Mouse (Mus musculus) heart, adult 2 months (tissue): ENCODE data around the gene Samd4b. TPM values are rescaled to one million over a fixed set of nuclear protein-coding genes. Genes with fewer than 3 reads are reported as not detected.

Experiments used
- DNase-seq, 2 experiments: peaks; one replicate each; pipeline ENCODE4 v3.0.0; 2021
- H3K27ac ChIP-seq: fragments of 200-600 bp; 2 replicates; pipeline ENCODE4 v1.8.1; 2022
- H3K27me3 ChIP-seq: fragments of 200-500 bp; 2 replicates; pipeline ENCODE4 v1.6.1; 2012; ENCODE audit warnings: mild to moderate bottlenecking, low read length, inconsistent platforms, mixed read lengths; ENCODE audit not compliant: control insufficient read depth, insufficient read depth
- H3K36me3 ChIP-seq: fragments of 200-500 bp; 2 replicates; pipeline ENCODE4 v1.6.1; 2012; ENCODE audit warnings: low read length, inconsistent platforms; ENCODE audit not compliant: control insufficient read depth, insufficient read depth
- H3K4me1 ChIP-seq: fragments of 200-500 bp; 2 replicates; pipeline ENCODE4 v1.6.1; 2011; ENCODE audit warnings: low read length; ENCODE audit not compliant: control insufficient read depth, insufficient read depth
- H3K4me3 ChIP-seq: fragments of 200-600 bp; 2 replicates; pipeline ENCODE4 v1.8.1; 2022
- H3K79me2 ChIP-seq: fragments of 200-500 bp; replicated peaks from 2 replicates; pipeline ENCODE4 v1.6.1; 2012; ENCODE audit warnings: mild to moderate bottlenecking, inconsistent platforms, low read length, moderate library complexity, mixed read lengths; ENCODE audit not compliant: control insufficient read depth, insufficient read depth
- H3K9ac ChIP-seq: fragments of 200-500 bp; 2 replicates; pipeline ENCODE4 v1.6.1; 2012; ENCODE audit warnings: low read depth, mild to moderate bottlenecking, control low read depth, inconsistent platforms, low read length, mixed read lengths
- CTCF ChIP-seq: fragments of 200-600 bp; IDR thresholded peaks from 2 replicates; pipeline ENCODE4 v1.8.1; 2022; ENCODE audit warnings: antibody characterized with exemption, mild to moderate bottlenecking, moderate library complexity
- EP300 ChIP-seq: fragments of 200-500 bp; IDR thresholded peaks from 2 replicates; pipeline ENCODE4 v1.6.1; 2011; ENCODE audit warnings: low read depth, low read length, control low read depth; ENCODE audit not compliant: insufficient read depth
- POLR2A ChIP-seq: fragments of 200-500 bp; IDR thresholded peaks from 2 replicates; pipeline ENCODE4 v1.6.1; 2011; ENCODE audit warnings: mild to moderate bottlenecking, low read depth, low read length, control low read depth; ENCODE audit not compliant: insufficient read depth
- WGBS: fragments of 180-500 bp; shearing (Covaris S2); methylation state at CpG from one replicate; pipeline ENCODE4 v1.1.7; 2018; 5-methylcytosine and 5-hydroxymethylcytosine counted together
- intact Hi-C: fragments of 180-260 bp; cut with DNase I; formaldehyde crosslinking; loops from one replicate; pipeline ENCODE4 v1.15.1; 2025
- microRNA-seq, 2 experiments: library from miRNA; unstranded; fragments of <30 nt; microRNA quantifications; one replicate each; pipeline ENCODE4 v1.2.0; 2021
- polyA plus RNA-seq: library from polyadenylated mRNA; depleted of rRNA; stranded (reverse); fragments of >200 nt; gene quantifications from 2 replicates; pipeline ENCODE4 v1.2.3, GENCODE M21; 2012; rRNA removed
- total RNA-seq, 2 experiments: library from RNA; stranded (reverse); gene quantifications; 2 replicates each; pipeline ENCODE4 v1.2.3; 2021

Samd4b gene
- total and polyA plus RNA-seq, 3 experiments, result 21.9 to 46.1 (median 22.4) TPM

DNA sequence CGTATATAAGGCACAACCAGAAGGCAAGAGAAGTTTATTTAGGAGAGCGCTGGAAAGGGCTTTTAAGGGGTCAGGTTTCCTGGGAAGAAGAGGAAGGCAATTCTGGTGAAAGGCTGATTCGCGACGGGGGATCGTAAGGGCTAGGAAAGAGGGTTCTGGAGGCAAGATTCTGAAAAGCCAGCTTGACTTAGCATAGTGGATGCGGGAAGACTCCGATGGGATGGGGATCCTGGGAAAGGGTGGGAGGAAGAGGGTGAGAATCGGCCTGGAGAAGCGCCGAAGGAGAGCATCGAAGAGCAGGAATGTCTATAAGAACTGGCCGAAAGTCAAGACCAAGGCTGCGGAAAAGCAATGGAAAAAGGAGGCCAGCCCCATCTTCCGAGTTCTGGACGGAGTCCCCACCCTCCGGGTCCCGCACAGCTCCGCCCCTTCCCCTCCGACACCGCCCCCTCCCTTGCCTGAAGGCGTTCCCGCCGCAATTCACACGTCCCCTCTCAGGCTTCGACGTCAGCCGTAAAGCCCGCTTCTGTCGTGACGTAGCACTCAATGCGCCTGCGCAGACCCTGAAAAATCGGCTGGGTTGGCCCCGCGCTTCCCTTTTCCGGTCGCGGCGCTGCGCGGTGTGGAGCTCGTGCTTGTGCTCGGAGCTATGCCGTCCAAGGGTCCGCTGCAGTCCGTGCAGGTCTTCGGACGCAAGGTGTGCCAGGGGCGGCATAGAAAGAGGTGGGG is 247.6 kb downstream of the Samd4b start, which contains the start of gene Rps16:
TSS of gene Rps16 (plus strand) at position 498 of the 729 bp plus-strand sequence.
- peak within 1 kb of the TSS; percentile 72 for H3K4me3 ChIP-seq
- H3K27me3 ChIP-seq, result no peaks in the 10 kb centered on the region
- peak; percentile 97 to 99 for DNase-seq
- peaks cover 5% of the 10 kb centered on the region; the same call in 1 of the 2 replicates for H3K36me3 ChIP-seq
- peak within 1 kb of the TSS; percentile 83 for H3K9ac ChIP-seq
- 0 out of 2 replicates have a peak, but pooled peaks cover 3% of the 10 kb centered on the region for H3K79me2 ChIP-seq
- H3K27ac ChIP-seq, result peak within 1 kb of the TSS; percentile 96
- peaks cover 5% of the 10 kb centered on the region for H3K4me1 ChIP-seq
- under 1% methylated on average over 50 of the region's 50 CpGs for WGBS
- intact Hi-C loops, result loop anchor here (1.0 kb wide), 1 partner anchor 12 kb away; the partner anchor contains the start of gene Supt5
- 0 out of 2 replicates have a peak, but pooled peaks have one; percentile 57 for TF ChIP-seq EP300
- TF ChIP-seq POLR2A, result peak; percentile 86
- no peak for TF ChIP-seq CTCF

Small RNAs within 50 kb of the gene (microRNA-seq; reads per million reads assigned to microRNA genes)
- gene Mir7049, result 0 to 1.1 reads per million in 2 experiments

Other genes starting within 250 kb of the Samd4b start
- 100 to 1,000 TPM; 496 to 556 TPM for gene Rps16, start 247.5 kb downstream of the Samd4b start, total RNA-seq
- 312 and 411 TPM in 2 replicates for gene Rps16, start 247.5 kb downstream of the Samd4b start, polyA plus RNA-seq
- 10 to 100 TPM; 10.4 to 14.3 TPM for gene Plekhg2, start 225.5 kb downstream of the Samd4b start, total RNA-seq
- 15.9 and 16.3 TPM in 2 replicates for gene Plekhg2, start 225.5 kb downstream of the Samd4b start, polyA plus RNA-seq
- 10 to 100 TPM; 19.4 to 26.3 TPM for gene Zfp36, start 217.9 kb downstream of the Samd4b start, total RNA-seq
- gene Zfp36, start 217.9 kb downstream of the Samd4b start, polyA plus RNA-seq, result 26.1 and 28.2 TPM in 2 replicates
- 10 to 100 TPM; 20.8 to 21.5 TPM for gene Med29, start 205.4 kb downstream of the Samd4b start, total RNA-seq
- 48.8 and 50.4 TPM in 2 replicates for gene Med29, start 205.4 kb downstream of the Samd4b start, polyA plus RNA-seq
- gene Paf1, start 205.2 kb downstream of the Samd4b start, total RNA-seq, result 10 to 100 TPM; 41.3 to 42.1 TPM
- gene Paf1, start 205.2 kb downstream of the Samd4b start, polyA plus RNA-seq, result 63.8 and 67.0 TPM in 2 replicates
- 1 to 10 TPM; 3.8 to 5.3 TPM for gene Gmfg, start 160.7 kb downstream of the Samd4b start, total RNA-seq
- 6.8 and 7.1 TPM in 2 replicates for gene Gmfg, start 160.7 kb downstream of the Samd4b start, polyA plus RNA-seq
- under 1 TPM; 0.68 to 0.73 TPM for gene Lrfn1, start 146.2 kb downstream of the Samd4b start, total RNA-seq
- 0.82 and 1.3 TPM in 2 replicates for gene Lrfn1, start 146.2 kb downstream of the Samd4b start, polyA plus RNA-seq
- not detected for gene Ifnl2, start 87.7 kb downstream of the Samd4b start, total RNA-seq
- gene Ifnl2, start 87.7 kb downstream of the Samd4b start, polyA plus RNA-seq, result not detected in 2 replicates
- not detected for gene Ifnl3, start 75.3 kb downstream of the Samd4b start, total RNA-seq
- gene Ifnl3, start 75.3 kb downstream of the Samd4b start, polyA plus RNA-seq, result not detected in 2 replicates
- not detected for gene Sycn, start 57.3 kb downstream of the Samd4b start, total RNA-seq
- gene Sycn, start 57.3 kb downstream of the Samd4b start, polyA plus RNA-seq, result not detected in 2 replicates
- gene Nccrp1, start 50.9 kb downstream of the Samd4b start, total RNA-seq, result not detected
- gene Nccrp1, start 50.9 kb downstream of the Samd4b start, polyA plus RNA-seq, result not detected in 2 replicates
- 1 to 10 TPM; 8.8 to 9.4 TPM for gene Pak4, start within 50 bp of the Samd4b start, total RNA-seq
- gene Pak4, start within 50 bp of the Samd4b start, polyA plus RNA-seq, result 6.4 and 7.6 TPM in 2 replicates
- not detected for gene Acp7, start 33.2 kb upstream of the Samd4b start, total RNA-seq
- gene Acp7, start 33.2 kb upstream of the Samd4b start, polyA plus RNA-seq, result 0.49 TPM in 1 of 2 replicates, not detected in the other
- under 1 TPM in 1 of 2 experiments, not detected in 1; 0.23 TPM for gene Fbxo27, start 94.7 kb upstream of the Samd4b start, total RNA-seq
- gene Fbxo27, start 94.7 kb upstream of the Samd4b start, polyA plus RNA-seq, result 1.1 and 1.2 TPM in 2 replicates
- gene Fbxo17, start 118.7 kb upstream of the Samd4b start, total RNA-seq, result under 1 TPM; 0.37 to 0.57 TPM
- gene Fbxo17, start 118.7 kb upstream of the Samd4b start, polyA plus RNA-seq, result 1.7 and 2.0 TPM in 2 replicates
- 10 to 100 TPM; 47.8 to 57.3 TPM for gene Mrps12, start 143.7 kb upstream of the Samd4b start, total RNA-seq
- gene Mrps12, start 143.7 kb upstream of the Samd4b start, polyA plus RNA-seq, result 36.3 and 51.9 TPM in 2 replicates
- 10 to 100 TPM; 13.7 to 14.2 TPM for gene Sars2, start 143.8 kb upstream of the Samd4b start, total RNA-seq
- 18.5 and 20.2 TPM in 2 replicates for gene Sars2, start 143.8 kb upstream of the Samd4b start, polyA plus RNA-seq
- not detected for gene Ccer2, start 158.0 kb upstream of the Samd4b start, total RNA-seq
- gene Ccer2, start 158.0 kb upstream of the Samd4b start, polyA plus RNA-seq, result not detected in 2 replicates
- 10 to 100 TPM; 78.8 to 92.3 TPM for gene Sirt2, start 168.6 kb upstream of the Samd4b start, total RNA-seq
- 82.9 and 103 TPM in 2 replicates for gene Sirt2, start 168.6 kb upstream of the Samd4b start, polyA plus RNA-seq
- 10 to 100 TPM; 25.1 to 31.6 TPM for gene Nfkbib, start 169.4 kb upstream of the Samd4b start, total RNA-seq
- gene Nfkbib, start 169.4 kb upstream of the Samd4b start, polyA plus RNA-seq, result 18.7 and 27.8 TPM in 2 replicates
- 1 to 10 TPM; 1.3 to 2.0 TPM for gene Rinl, start 190.8 kb upstream of the Samd4b start, total RNA-seq
- 3.2 and 3.3 TPM in 2 replicates for gene Rinl, start 190.8 kb upstream of the Samd4b start, polyA plus RNA-seq
- gene Hnrnpl, start 210.4 kb upstream of the Samd4b start, total RNA-seq, result 100 to 1,000 TPM; 192 to 206 TPM
- gene Hnrnpl, start 210.4 kb upstream of the Samd4b start, polyA plus RNA-seq, result 208 and 348 TPM in 2 replicates
- gene Ech1, start 227.1 kb upstream of the Samd4b start, total RNA-seq, result 1,000 to 10,000 TPM; 1,826 to 2,229 TPM
- gene Ech1, start 227.1 kb upstream of the Samd4b start, polyA plus RNA-seq, result 2,087 and 2,697 TPM in 2 replicates
- gene Lgals4, start 235.7 kb upstream of the Samd4b start, total RNA-seq, result 10 to 100 TPM; 18.5 to 27.6 TPM
- 63.6 and 121 TPM in 2 replicates for gene Lgals4, start 235.7 kb upstream of the Samd4b start, polyA plus RNA-seq